Mouse (Mus musculus): ENCODE results near the gene Rgs6. TPM values are rescaled to one million over a fixed set of nuclear protein-coding genes. Genes with fewer than 3 reads are reported as not detected.
A peak's percentile ranks its signal among the peaks of the same experiment; 100 is the strongest.

Gene Rgs6
- polyA plus RNA-seq, 1 experiment from 2014 or later, result 0.69 TPM

DNA sequence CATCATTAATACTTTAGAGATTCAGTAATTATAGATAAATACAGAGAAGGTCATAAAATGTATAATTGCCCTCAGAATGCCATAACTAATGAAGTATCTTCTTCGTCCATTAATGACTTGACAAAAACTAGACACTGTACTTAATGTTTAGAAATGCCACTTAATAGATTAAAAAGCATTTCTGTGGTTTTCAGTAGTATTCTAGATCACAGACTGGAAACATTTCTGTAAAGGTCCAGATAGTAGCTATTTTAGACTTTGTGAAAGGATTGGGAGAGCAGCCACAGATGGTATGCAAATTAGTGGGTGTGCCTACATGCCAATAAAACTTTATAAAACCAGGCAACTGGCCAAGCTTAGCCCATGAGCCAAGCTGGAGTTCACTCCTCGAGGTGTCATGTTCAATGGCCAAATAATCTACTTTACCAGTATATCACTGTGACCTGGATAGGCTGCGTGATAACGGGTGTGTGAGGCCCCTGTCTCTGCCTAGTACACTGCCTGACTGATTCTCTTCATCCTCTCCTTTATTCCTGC is 82.2 kb downstream of the Rgs6 start:
- H3K4me1 ChIP-seq (ENCODE audit: control insufficient read depth, insufficient read depth, low read length), result no peaks in the 10 kb centered on the region
- no peak overlapping the region for H3K27ac ChIP-seq (ENCODE audit: low read depth, low read length)
- H3K9me3 ChIP-seq (ENCODE audit: control insufficient read depth, low read length), result no peaks in the 10 kb centered on the region
- no peak overlapping the region for H3K4me3 ChIP-seq (ENCODE audit: low read depth, low read length)
- no peaks in the 10 kb centered on the region for H3K27me3 ChIP-seq (ENCODE audit: control insufficient read depth, insufficient read depth, low read length)
- H3K4me2 ChIP-seq (ENCODE audit: low read depth), result no peak overlapping the region
- DNase-seq (ENCODE audit: low spot score) (no peak), ATAC-seq (ENCODE audit: insufficient read depth, low FRiP score, low TSS enrichment) (no peak)
- WGBS, result 77% methylated on average over 4 of the region's 4 CpGs
- no peaks in the 10 kb centered on the region for H3K36me3 ChIP-seq (ENCODE audit: control insufficient read depth, insufficient read depth, low read length)
- H3K9ac ChIP-seq (ENCODE audit: low read length), result no peak overlapping the region

DNA sequence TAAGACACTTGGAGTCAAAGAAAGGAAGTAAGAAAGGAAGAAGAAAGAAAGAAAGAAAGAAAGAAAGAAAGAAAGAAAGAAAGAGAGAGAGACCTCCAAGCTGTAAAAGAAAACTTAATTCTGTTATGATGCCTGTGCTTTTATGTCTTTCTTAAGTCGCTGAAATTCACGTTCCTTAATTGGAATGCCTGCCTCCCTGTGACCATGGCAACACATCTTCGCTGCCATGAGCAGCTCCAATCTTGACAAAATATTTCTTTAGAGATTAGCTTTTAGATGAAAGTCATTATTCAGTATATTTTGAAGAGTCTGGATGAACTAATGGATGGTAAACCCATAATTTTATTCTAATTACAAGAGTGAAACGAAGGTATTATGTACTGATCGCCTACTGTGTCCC is 83.5 kb downstream of the Rgs6 start:
- H3K27ac ChIP-seq (ENCODE audit: low read depth, low read length), result no peak overlapping the region
- ATAC-seq (ENCODE audit: insufficient read depth, low FRiP score, low TSS enrichment) (no peak), DNase-seq (ENCODE audit: low spot score) (no peak)
- WGBS, result 89% methylated on average over 5 of the region's 5 CpGs
- no peak overlapping the region for H3K4me2 ChIP-seq (ENCODE audit: low read depth)
- H3K9me3 ChIP-seq (ENCODE audit: control insufficient read depth, low read length), result no peaks in the 10 kb centered on the region
- H3K4me3 ChIP-seq (ENCODE audit: low read depth, low read length), result no peak overlapping the region
- H3K9ac ChIP-seq (ENCODE audit: low read length), result no peak overlapping the region
- no peaks in the 10 kb centered on the region for H3K4me1 ChIP-seq (ENCODE audit: control insufficient read depth, insufficient read depth, low read length)
- H3K36me3 ChIP-seq (ENCODE audit: control insufficient read depth, insufficient read depth, low read length), result no peaks in the 10 kb centered on the region
- H3K27me3 ChIP-seq (ENCODE audit: control insufficient read depth, insufficient read depth, low read length), result no peaks in the 10 kb centered on the region

DNA sequence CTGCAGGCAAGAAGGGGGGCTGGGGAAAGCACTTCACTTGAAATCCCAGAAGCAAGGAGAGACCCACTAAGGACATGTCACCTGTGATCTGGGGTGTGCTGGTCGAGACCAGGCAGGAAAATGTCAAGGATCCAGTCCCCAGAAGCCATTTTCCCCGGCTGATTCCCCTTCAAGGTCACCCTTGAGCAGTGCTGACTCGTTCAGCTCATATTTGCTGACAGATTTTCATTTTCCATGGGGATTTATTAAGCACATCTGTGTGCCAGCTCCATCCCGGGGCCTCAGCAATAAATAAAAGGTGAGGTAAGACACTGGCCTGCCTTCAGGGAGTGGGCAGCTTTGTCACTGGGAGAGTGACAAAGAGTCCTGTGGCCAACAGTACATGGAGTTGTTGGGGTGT is 87.0 kb downstream of the Rgs6 start:
- WGBS, result 61% methylated on average over 4 of the region's 4 CpGs
- Histone ChIP-seq H3K9me3 (ENCODE audit: control insufficient read depth, low read length) (no peaks in the 10 kb centered on the region), H3K4me1 (ENCODE audit: control insufficient read depth, insufficient read depth, low read length) (no peaks in the 10 kb centered on the region), H3K36me3 (ENCODE audit: control insufficient read depth, insufficient read depth, low read length) (no peaks in the 10 kb centered on the region), H3K9ac (ENCODE audit: low read length) (no peak overlapping the region), H3K4me3 (ENCODE audit: low read depth, low read length) (no peak overlapping the region), H3K27me3 (ENCODE audit: control insufficient read depth, insufficient read depth, low read length) (no peaks in the 10 kb centered on the region), H3K4me2 (ENCODE audit: low read depth) (no peak overlapping the region), H3K27ac (ENCODE audit: low read depth, low read length) (no peak overlapping the region)
- ATAC-seq (ENCODE audit: insufficient read depth, low FRiP score, low TSS enrichment), result no peak
- DNase-seq (ENCODE audit: low spot score), result no peak

GRCm38 (mm10) chr12:82687015-82687414 is 98.9 kb downstream of the Rgs6 start:
- WGBS, result 95% methylated on average over 2 of the region's 2 CpGs
- Histone ChIP-seq H3K9ac (ENCODE audit: low read length) (no peak overlapping the region), H3K4me2 (ENCODE audit: low read depth) (no peak overlapping the region), H3K4me3 (ENCODE audit: low read depth, low read length) (no peak overlapping the region), H3K27ac (ENCODE audit: low read depth, low read length) (no peak overlapping the region), H3K36me3 (ENCODE audit: control insufficient read depth, insufficient read depth, low read length) (no peaks in the 10 kb centered on the region), H3K9me3 (ENCODE audit: control insufficient read depth, low read length) (no peaks in the 10 kb centered on the region), H3K4me1 (ENCODE audit: control insufficient read depth, insufficient read depth, low read length) (no peaks in the 10 kb centered on the region), H3K27me3 (ENCODE audit: control insufficient read depth, insufficient read depth, low read length) (no peaks in the 10 kb centered on the region)
- no peak for ATAC-seq (ENCODE audit: insufficient read depth, low FRiP score, low TSS enrichment)
- DNase-seq (ENCODE audit: low spot score), result no peak

- Histone ChIP-seq H3K4me2 (ENCODE audit: low read depth) (no peak overlapping the region), H3K9ac (ENCODE audit: low read length) (no peak overlapping the region), H3K9me3 (ENCODE audit: control insufficient read depth, low read length) (no peaks in the 10 kb centered on the region), H3K4me1 (ENCODE audit: control insufficient read depth, insufficient read depth, low read length) (no peaks in the 10 kb centered on the region), H3K27ac (ENCODE audit: low read depth, low read length) (no peak overlapping the region), H3K36me3 (ENCODE audit: control insufficient read depth, insufficient read depth, low read length) (no peaks in the 10 kb centered on the region), H3K4me3 (ENCODE audit: low read depth, low read length) (no peak overlapping the region), H3K27me3 (ENCODE audit: control insufficient read depth, insufficient read depth, low read length) (no peaks in the 10 kb centered on the region)
- WGBS, result 82% methylated on average over 12 of the region's 12 CpGs
- ATAC-seq (ENCODE audit: insufficient read depth, low FRiP score, low TSS enrichment) (no peak), DNase-seq (ENCODE audit: low spot score) (no peak)
Measured at GRCm38 (mm10) chr12:82698886-82699527, 110.9 kb downstream of the Rgs6 start.

DNA sequence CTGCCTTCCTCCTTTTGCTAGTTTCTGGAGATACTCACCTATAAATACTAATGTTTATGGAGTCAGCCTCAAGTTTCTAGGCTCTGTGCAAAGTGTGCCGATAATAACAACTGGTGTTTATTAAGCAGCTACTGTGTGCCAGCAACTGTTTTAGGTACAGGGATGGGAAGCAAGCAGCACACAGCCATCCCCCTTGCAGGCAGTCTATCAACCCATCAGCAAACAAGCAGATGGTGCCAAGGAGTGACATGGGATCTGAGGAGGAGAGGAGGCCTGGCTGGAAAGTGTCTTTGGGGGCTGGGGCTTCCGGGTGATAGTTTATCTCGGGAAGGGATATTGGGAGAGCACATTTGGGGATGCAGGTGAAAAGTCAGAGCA is 111.4 kb downstream of the Rgs6 start:
- WGBS, result 97% methylated on average over 3 of the region's 3 CpGs
- H3K4me3 ChIP-seq (ENCODE audit: low read depth, low read length), result no peak overlapping the region
- H3K27me3 ChIP-seq (ENCODE audit: control insufficient read depth, insufficient read depth, low read length), result no peaks in the 10 kb centered on the region
- H3K9ac ChIP-seq (ENCODE audit: low read length), result no peak overlapping the region
- no peaks in the 10 kb centered on the region for H3K9me3 ChIP-seq (ENCODE audit: control insufficient read depth, low read length)
- DNase-seq (ENCODE audit: low spot score) (no peak), ATAC-seq (ENCODE audit: insufficient read depth, low FRiP score, low TSS enrichment) (no peak)
- H3K36me3 ChIP-seq (ENCODE audit: control insufficient read depth, insufficient read depth, low read length), result no peaks in the 10 kb centered on the region
- H3K4me2 ChIP-seq (ENCODE audit: low read depth), result no peak overlapping the region
- no peaks in the 10 kb centered on the region for H3K4me1 ChIP-seq (ENCODE audit: control insufficient read depth, insufficient read depth, low read length)
- H3K27ac ChIP-seq (ENCODE audit: low read depth, low read length), result no peak overlapping the region

GRCm38 (mm10) chr12:82700241-82700640 is 112.1 kb downstream of the Rgs6 start:
- H3K27ac ChIP-seq (ENCODE audit: low read depth, low read length), result no peak overlapping the region
- no peak overlapping the region for H3K4me2 ChIP-seq (ENCODE audit: low read depth)
- no peak overlapping the region for H3K9ac ChIP-seq (ENCODE audit: low read length)
- H3K4me1 ChIP-seq (ENCODE audit: control insufficient read depth, insufficient read depth, low read length), result no peaks in the 10 kb centered on the region
- H3K27me3 ChIP-seq (ENCODE audit: control insufficient read depth, insufficient read depth, low read length), result no peaks in the 10 kb centered on the region
- ATAC-seq (ENCODE audit: insufficient read depth, low FRiP score, low TSS enrichment), result no peak
- no peak for DNase-seq (ENCODE audit: low spot score)
- no peaks in the 10 kb centered on the region for H3K9me3 ChIP-seq (ENCODE audit: control insufficient read depth, low read length)
- no peak overlapping the region for H3K4me3 ChIP-seq (ENCODE audit: low read depth, low read length)
- no peaks in the 10 kb centered on the region for H3K36me3 ChIP-seq (ENCODE audit: control insufficient read depth, insufficient read depth, low read length)
- WGBS, result 85% methylated on average over 10 of the region's 10 CpGs

- DNase-seq (ENCODE audit: low spot score), result peak; percentile 13
- no peak overlapping the region for H3K4me3 ChIP-seq (ENCODE audit: low read depth, low read length)
- no peaks in the 10 kb centered on the region for H3K4me1 ChIP-seq (ENCODE audit: control insufficient read depth, insufficient read depth, low read length)
- no peak for ATAC-seq (ENCODE audit: insufficient read depth, low FRiP score, low TSS enrichment)
- no peaks in the 10 kb centered on the region for H3K27me3 ChIP-seq (ENCODE audit: control insufficient read depth, insufficient read depth, low read length)
- no peaks in the 10 kb centered on the region for H3K36me3 ChIP-seq (ENCODE audit: control insufficient read depth, insufficient read depth, low read length)
- H3K9me3 ChIP-seq (ENCODE audit: control insufficient read depth, low read length), result no peaks in the 10 kb centered on the region
- H3K27ac ChIP-seq (ENCODE audit: low read depth, low read length), result no peak overlapping the region
- 51% methylated on average over 5 of the region's 5 CpGs for WGBS
- H3K4me2 ChIP-seq (ENCODE audit: low read depth), result no peak overlapping the region
- H3K9ac ChIP-seq (ENCODE audit: low read length), result no peak overlapping the region
Measured at GRCm38 (mm10) chr12:82700840-82701239, 112.7 kb downstream of the Rgs6 start.

GRCm38 (mm10) chr12:82701359-82701758 is 113.3 kb downstream of the Rgs6 start:
- Histone ChIP-seq H3K9me3 (ENCODE audit: control insufficient read depth, low read length) (no peaks in the 10 kb centered on the region), H3K27ac (ENCODE audit: low read depth, low read length) (no peak overlapping the region), H3K4me3 (ENCODE audit: low read depth, low read length) (no peak overlapping the region), H3K4me2 (ENCODE audit: low read depth) (no peak overlapping the region), H3K36me3 (ENCODE audit: control insufficient read depth, insufficient read depth, low read length) (no peaks in the 10 kb centered on the region), H3K4me1 (ENCODE audit: control insufficient read depth, insufficient read depth, low read length) (no peaks in the 10 kb centered on the region), H3K27me3 (ENCODE audit: control insufficient read depth, insufficient read depth, low read length) (no peaks in the 10 kb centered on the region), H3K9ac (ENCODE audit: low read length) (no peak overlapping the region)
- DNase-seq (ENCODE audit: low spot score) (no peak), ATAC-seq (ENCODE audit: insufficient read depth, low FRiP score, low TSS enrichment) (no peak)
- WGBS, result 87% methylated on average over 7 of the region's 7 CpGs

All from neural tube, embryonic 11.5 days (tissue).